Mouse (Mus musculus) hindbrain, embryonic 12.5 days (tissue): ENCODE results near the gene Dnaja1. TPM values are rescaled to one million over a fixed set of nuclear protein-coding genes. Genes with fewer than 3 reads are reported as not detected.
A peak's percentile ranks its signal among the peaks of the same experiment; 100 is the strongest.

Source experiments
- ATAC-seq: fragments of 200-750 bp; cut with Nextera tagmentation; 2 replicates; pipeline ENCODE4 v1.8.0; 2017; ENCODE audit warnings: moderate TSS enrichment; ENCODE audit not compliant: low FRiP score
- H3K27ac ChIP-seq: fragments of 300-500 bp; sonication (generic); 2 replicates; pipeline ENCODE4 v1.5.1; 2016; ENCODE audit warnings: mild to moderate bottlenecking
- H3K27me3 ChIP-seq: fragments of 300-500 bp; sonication (generic); 2 replicates; pipeline ENCODE4 v1.6.1; 2016; ENCODE audit warnings: mild to moderate bottlenecking
- H3K36me3 ChIP-seq: fragments of 300-500 bp; sonication (generic); 2 replicates; pipeline ENCODE4 v1.6.1; 2016; ENCODE audit warnings: mild to moderate bottlenecking
- H3K4me1 ChIP-seq: fragments of 300-500 bp; sonication (generic); 2 replicates; pipeline ENCODE4 v1.6.1; 2016
- H3K4me2 ChIP-seq: fragments of 300-500 bp; sonication (generic); replicated peaks from 2 replicates; pipeline ENCODE4 v1.6.1; 2016; ENCODE audit warnings: mild to moderate bottlenecking
- H3K4me3 ChIP-seq: fragments of 300-500 bp; sonication (generic); 2 replicates; pipeline ENCODE4 v1.5.1; 2016; ENCODE audit warnings: mild to moderate bottlenecking
- H3K9ac ChIP-seq: fragments of 300-500 bp; sonication (generic); 2 replicates; pipeline ENCODE4 v1.6.1; 2016; ENCODE audit warnings: mild to moderate bottlenecking, moderate library complexity
- H3K9me3 ChIP-seq: fragments of 300-500 bp; sonication (generic); replicated peaks from 2 replicates; pipeline ENCODE4 v1.6.1; 2016; ENCODE audit warnings: mild to moderate bottlenecking
- WGBS: fragments of 180-500 bp; shearing (Covaris S2); methylation state at CpG from one replicate; pipeline ENCODE4 v1.1.7; 2016; 5-methylcytosine and 5-hydroxymethylcytosine counted together
- polyA plus RNA-seq: library from polyadenylated mRNA; unstranded; fragments of >200 nt; fragmentation: Nextera tagmentation; extraction: Ambion mirVana; gene quantifications from 2 replicates; pipeline ENCODE4 v1.2.1, GENCODE M21; 2016

The Dnaja1 gene
- polyA plus RNA-seq: 654 and 704 TPM in 2 replicates

DNA sequence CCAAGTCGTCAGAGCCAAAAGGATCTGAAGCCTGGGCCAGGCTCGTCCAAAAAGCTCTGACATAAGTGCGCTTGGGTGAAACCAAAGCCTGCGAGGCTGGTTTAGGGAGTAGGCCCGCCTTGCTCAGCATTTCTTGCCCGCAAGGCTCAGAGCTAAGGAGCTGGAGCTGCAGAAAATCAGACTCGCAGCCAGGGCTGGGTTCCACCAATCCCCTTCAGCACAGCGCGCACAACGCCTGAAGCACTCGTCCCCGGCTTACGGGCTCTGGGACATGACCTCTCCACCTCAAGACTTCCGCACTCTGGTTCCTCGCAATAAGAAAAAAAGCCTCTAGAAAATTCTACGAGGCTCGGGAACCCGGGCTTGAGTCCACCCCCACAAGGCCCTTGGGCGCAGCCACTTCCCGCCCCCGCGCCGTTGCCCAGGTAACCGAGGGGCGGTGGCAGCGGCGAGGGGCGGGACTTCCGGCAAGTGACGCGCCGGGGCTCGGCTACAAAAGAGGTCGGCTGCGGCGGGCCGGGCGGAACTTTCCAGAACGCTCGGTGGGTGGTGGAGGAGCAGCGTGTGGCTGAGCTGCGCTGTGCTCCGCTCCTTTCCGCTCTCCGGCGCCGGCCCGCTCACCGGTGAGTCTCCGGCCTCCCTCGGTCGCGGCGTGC is at the start of gene Dnaja1:
Gene Dnaja1 (plus strand): TSS at position 140 of the 656 bp plus-strand sequence.
- Histone ChIP-seq H3K36me3 (peaks cover 25% of the 10 kb centered on the region), H3K9me3 (no peaks in the 10 kb centered on the region), H3K27me3 (no peaks in the 10 kb centered on the region), H3K4me1 (peaks cover 40% of the 10 kb centered on the region), H3K9ac (peak within 1 kb of the TSS; percentile 99), H3K4me3 (peak within 1 kb of the TSS; percentile 94), H3K27ac (peak within 1 kb of the TSS; percentile 100), H3K4me2 (peak within 1 kb of the TSS; percentile 78)
- ATAC-seq: peak; percentile 94
- WGBS: under 1% methylated on average over 41 of the region's 54 CpGs

DNA sequence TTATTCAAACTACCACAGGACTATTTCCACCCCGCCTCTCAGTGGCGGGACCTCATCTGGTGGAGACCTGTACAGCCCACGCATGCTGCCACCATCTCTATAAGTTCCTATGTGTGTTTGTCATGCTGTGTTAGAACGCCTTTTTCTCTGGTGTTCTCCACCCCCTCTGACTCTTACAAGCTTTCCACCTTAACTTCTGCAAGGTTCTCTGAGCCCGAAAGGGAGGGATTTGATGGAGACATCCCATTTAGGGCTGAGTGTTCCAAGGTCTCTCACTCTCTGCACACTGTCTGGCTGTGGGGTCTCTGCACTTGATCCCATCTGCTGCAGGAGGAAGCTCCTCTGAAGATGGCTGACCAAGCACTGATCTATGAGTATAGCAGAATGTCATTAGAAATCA is 48.4 kb upstream of the Dnaja1 start:
- no peak overlapping the region for H3K4me2 ChIP-seq
- no peak for ATAC-seq
- H3K4me1 ChIP-seq: peaks cover 7% of the 10 kb centered on the region; the same call in 1 of the 2 replicates
- H3K27me3 ChIP-seq: no peaks in the 10 kb centered on the region
- WGBS: 93% methylated on average over 5 of the region's 5 CpGs
- H3K36me3 ChIP-seq: no peaks in the 10 kb centered on the region
- H3K9ac ChIP-seq: no peak overlapping the region
- no peak overlapping the region for H3K4me3 ChIP-seq
- H3K27ac ChIP-seq: no peak overlapping the region
- no peaks in the 10 kb centered on the region for H3K9me3 ChIP-seq

DNA sequence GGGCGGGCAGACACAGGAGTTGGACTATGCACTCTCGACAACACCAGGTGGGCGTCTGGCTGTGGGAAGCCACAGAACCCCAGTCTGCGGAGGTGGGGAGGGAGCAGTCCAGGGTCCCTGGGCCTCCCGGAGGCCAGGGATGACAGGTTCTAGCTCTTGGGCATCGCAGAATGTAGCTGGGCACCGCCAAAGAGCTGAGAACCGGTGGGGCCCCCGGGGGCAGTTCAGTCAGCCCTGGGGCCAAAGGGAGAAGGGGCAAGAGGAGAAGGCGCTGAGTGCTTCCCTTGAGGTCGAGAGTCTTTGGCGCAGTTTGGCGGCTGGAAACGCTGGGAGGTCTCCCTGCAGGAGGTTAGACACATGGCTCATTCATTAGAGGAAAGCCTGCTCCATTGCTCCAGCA is 45.6 kb upstream of the Dnaja1 start:
- no peak overlapping the region for H3K9ac ChIP-seq
- no peak overlapping the region for H3K27ac ChIP-seq
- H3K9me3 ChIP-seq: no peaks in the 10 kb centered on the region
- peaks cover 7% of the 10 kb centered on the region; the same call in 1 of the 2 replicates for H3K4me1 ChIP-seq
- ATAC-seq: no peak
- 18% methylated on average over 14 of the region's 14 CpGs for WGBS
- no peaks in the 10 kb centered on the region for H3K27me3 ChIP-seq
- peak overlapping the region; percentile 31 for H3K4me2 ChIP-seq
- H3K36me3 ChIP-seq: no peaks in the 10 kb centered on the region
- no peak overlapping the region for H3K4me3 ChIP-seq

DNA sequence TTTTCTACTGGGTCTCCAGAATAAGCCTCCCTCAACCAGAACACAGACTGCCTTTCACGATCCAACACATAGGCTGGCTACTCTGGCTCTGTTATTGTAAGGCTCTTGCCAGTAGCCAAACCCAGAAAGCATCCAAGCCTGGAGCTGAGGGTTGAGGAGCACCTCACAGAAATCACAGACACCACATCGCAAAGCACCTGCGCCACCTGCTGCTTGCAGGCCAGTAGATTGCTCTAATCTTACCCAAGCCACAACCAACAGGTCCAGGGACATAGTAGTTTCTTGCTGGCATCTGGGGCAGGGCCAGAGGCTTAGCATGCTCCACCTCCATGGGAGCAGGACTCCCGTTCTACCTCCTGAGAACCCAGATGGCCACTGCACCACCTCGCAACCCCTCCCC is 44.8 kb upstream of the Dnaja1 start:
- Histone ChIP-seq H3K4me3 (no peak overlapping the region), H3K4me2 (no peak overlapping the region), H3K4me1 (peaks cover 7% of the 10 kb centered on the region; the same call in 1 of the 2 replicates), H3K9ac (no peak overlapping the region), H3K36me3 (no peaks in the 10 kb centered on the region), H3K9me3 (no peaks in the 10 kb centered on the region), H3K27me3 (no peaks in the 10 kb centered on the region), H3K27ac (no peak overlapping the region)
- no peak for ATAC-seq
- 41% methylated on average over 5 of the region's 5 CpGs for WGBS

DNA sequence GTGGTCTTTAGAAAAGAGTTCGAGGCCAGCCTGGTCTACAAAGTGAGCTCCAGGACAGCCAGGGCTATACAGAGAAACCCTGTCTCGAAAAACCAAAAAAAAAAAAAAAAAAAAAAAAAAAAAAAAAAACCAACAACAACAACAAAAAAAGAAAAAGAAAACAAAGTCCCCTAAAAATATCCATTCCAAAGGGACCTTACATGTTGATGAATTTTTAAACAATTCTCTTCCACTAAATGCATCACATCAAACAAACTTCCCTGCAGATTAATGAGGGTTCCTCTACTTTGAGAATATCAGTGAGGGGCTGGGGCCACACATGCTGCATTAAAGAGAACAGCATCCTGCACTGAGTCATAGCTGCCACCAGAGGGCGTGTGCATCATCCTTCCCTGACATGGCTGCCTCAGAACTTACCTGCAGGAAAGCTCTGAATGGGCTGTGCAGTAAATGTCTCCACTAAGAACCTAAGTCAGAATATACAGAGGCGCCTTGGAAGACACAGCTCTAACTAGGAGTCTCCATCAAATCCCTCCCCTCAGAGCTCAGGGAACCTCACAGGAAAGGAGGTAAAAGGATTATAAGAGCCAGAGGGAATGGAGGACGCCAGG is 41.6 kb upstream of the Dnaja1 start:
- ATAC-seq: no peak

DNA sequence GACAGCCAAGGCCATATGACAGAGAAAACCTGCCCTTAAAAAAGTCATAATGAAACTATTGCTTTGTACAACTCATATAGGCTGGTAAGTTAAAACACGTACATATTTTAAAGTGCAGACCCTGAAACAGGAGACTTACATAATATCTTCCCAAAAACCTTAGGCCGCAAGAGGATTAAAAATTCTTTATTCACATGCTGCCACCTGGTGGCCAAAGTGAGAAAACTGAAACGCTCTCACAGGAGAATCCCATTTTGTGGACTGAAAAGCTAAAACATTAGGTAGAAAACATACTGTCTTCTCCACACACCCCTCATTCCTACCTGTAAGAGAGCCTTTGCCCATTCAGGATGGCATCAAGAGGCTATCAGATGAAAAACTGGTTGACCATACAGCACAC is 40.0 kb upstream of the Dnaja1 start:
- ATAC-seq: 0 out of 2 replicates have a peak, but pooled peaks have one; percentile 12
- peaks cover 19% of the 10 kb centered on the region for H3K36me3 ChIP-seq
- H3K4me1 ChIP-seq: peaks cover under 1% of the 10 kb centered on the region; the same call in 1 of the 2 replicates
- no peak overlapping the region for H3K4me3 ChIP-seq
- no peak overlapping the region for H3K9ac ChIP-seq
- WGBS: 21% methylated on average over 3 of the region's 3 CpGs
- H3K9me3 ChIP-seq: no peaks in the 10 kb centered on the region
- H3K27me3 ChIP-seq: no peaks in the 10 kb centered on the region
- H3K4me2 ChIP-seq: no peak overlapping the region
- H3K27ac ChIP-seq: no peak overlapping the region

More for the DNA sequence above, 41.6 kb upstream of the Dnaja1 start:
- 54% methylated on average over 5 of the region's 5 CpGs for WGBS
- Histone ChIP-seq H3K4me3 (no peak overlapping the region), H3K27me3 (no peaks in the 10 kb centered on the region), H3K27ac (no peak overlapping the region), H3K4me2 (no peak overlapping the region), H3K4me1 (peaks cover 7% of the 10 kb centered on the region; the same call in 1 of the 2 replicates), H3K9me3 (no peaks in the 10 kb centered on the region), H3K36me3 (peaks cover 5% of the 10 kb centered on the region), H3K9ac (no peak overlapping the region)

DNA sequence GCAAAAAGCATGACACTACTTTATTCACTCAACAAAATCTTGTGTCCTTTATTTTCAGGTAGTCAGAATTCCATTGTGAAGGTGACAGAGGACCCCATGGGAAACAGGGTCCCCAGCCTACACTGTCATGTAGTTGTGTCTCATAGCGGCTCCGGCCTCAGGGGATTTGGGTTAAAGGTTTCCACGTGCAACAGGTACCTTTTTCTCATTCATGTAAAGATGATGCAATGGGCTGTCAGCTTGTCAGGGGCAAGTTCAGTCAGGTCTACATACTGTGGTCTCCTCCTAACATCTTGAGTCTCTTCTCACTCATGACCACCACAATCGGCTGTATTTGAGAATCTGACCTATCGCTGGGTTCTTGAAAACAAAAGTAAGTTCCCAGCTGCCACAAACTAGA is 39.6 kb upstream of the Dnaja1 start:
- Histone ChIP-seq H3K4me3 (no peak overlapping the region), H3K9ac (no peak overlapping the region), H3K27me3 (no peaks in the 10 kb centered on the region), H3K27ac (no peak overlapping the region), H3K4me2 (no peak overlapping the region), H3K4me1 (no peaks in the 10 kb centered on the region), H3K9me3 (no peaks in the 10 kb centered on the region), H3K36me3 (peaks cover 21% of the 10 kb centered on the region)
- 90% methylated on average over 5 of the region's 5 CpGs for WGBS
- 0 out of 2 replicates have a peak, but pooled peaks have one; percentile 27 for ATAC-seq

DNA sequence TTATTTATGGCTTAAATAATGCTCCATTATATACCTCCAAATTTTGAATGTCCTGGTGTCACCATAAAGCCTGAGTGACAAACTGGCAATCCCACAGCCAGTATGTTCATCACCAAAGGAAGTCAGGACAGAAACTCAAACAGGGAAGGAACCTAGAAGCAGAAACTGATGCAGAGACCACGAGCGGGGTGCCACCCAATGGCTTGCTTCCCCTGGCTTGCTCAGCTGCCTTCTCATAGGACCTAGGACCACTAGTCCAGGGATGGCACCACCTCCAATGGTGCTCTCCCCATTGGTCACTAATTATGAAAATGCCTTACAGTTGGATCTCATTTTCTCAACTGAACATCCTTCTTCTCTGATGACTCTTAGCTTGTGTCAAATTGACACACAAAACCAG is 38.6 kb upstream of the Dnaja1 start:
- H3K4me3 ChIP-seq: no peak overlapping the region
- H3K4me2 ChIP-seq: no peak overlapping the region
- no peak overlapping the region for H3K9ac ChIP-seq
- H3K9me3 ChIP-seq: no peaks in the 10 kb centered on the region
- no peak for ATAC-seq
- H3K36me3 ChIP-seq: peaks cover 29% of the 10 kb centered on the region
- no peak overlapping the region for H3K27ac ChIP-seq
- H3K27me3 ChIP-seq: no peaks in the 10 kb centered on the region
- no peaks in the 10 kb centered on the region for H3K4me1 ChIP-seq
- 84% methylated on average over 2 of the region's 2 CpGs for whole genome bisulfite sequencing

DNA sequence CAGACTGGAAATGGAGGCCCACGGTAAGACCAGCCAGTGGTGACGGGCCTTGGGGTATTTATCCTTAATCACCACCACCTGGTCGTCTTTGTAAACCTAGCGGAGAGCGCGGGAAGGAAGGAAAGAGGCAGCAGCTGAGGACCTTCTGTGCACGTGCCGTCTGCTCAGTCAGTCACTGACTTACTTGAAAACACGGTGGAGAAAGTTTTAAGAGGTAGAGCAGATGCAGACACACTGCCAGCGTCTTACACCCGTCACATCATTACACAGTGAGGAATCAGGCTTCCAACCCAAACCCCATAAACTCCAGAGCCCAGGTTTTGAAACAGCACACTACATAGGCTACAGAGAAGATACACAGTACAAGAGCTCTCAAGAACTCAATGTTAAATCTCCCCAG is 30.9 kb upstream of the Dnaja1 start:
- 86% methylated on average over 11 of the region's 11 CpGs for WGBS
- H3K27ac ChIP-seq: no peak overlapping the region
- no peaks in the 10 kb centered on the region for H3K4me1 ChIP-seq
- no peak overlapping the region for H3K4me2 ChIP-seq
- no peak for ATAC-seq
- H3K4me3 ChIP-seq: no peak overlapping the region
- no peaks in the 10 kb centered on the region for H3K27me3 ChIP-seq
- H3K36me3 ChIP-seq: peaks cover 76% of the 10 kb centered on the region
- no peaks in the 10 kb centered on the region for H3K9me3 ChIP-seq
- H3K9ac ChIP-seq: no peak overlapping the region

DNA sequence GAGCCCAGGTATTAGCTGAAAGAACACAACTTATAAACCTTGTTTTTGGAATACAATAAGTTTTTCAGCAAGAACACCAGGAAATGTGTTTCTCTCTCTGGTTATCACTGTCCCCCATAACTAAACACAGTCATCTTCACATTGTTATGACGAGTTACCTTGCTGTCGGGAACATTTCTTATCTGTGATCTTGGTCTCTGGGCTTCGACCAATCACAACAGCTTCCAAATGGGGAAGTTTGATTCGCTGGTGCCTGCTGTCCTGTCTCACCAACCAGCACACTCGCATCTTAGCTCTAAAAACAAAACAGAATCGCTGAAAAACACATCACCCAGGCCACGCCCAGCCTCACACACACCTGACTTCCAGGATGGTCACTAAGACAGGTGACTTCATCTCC is 24.9 kb upstream of the Dnaja1 start:
- H3K4me2 ChIP-seq: no peak overlapping the region
- no peak overlapping the region for H3K27ac ChIP-seq
- H3K36me3 ChIP-seq: peaks cover 43% of the 10 kb centered on the region
- WGBS: 87% methylated on average over 7 of the region's 7 CpGs
- no peak overlapping the region for H3K4me3 ChIP-seq
- ATAC-seq: no peak
- peaks cover 8% of the 10 kb centered on the region for H3K4me1 ChIP-seq
- H3K9me3 ChIP-seq: no peaks in the 10 kb centered on the region
- no peaks in the 10 kb centered on the region for H3K27me3 ChIP-seq
- no peak overlapping the region for H3K9ac ChIP-seq

DNA sequence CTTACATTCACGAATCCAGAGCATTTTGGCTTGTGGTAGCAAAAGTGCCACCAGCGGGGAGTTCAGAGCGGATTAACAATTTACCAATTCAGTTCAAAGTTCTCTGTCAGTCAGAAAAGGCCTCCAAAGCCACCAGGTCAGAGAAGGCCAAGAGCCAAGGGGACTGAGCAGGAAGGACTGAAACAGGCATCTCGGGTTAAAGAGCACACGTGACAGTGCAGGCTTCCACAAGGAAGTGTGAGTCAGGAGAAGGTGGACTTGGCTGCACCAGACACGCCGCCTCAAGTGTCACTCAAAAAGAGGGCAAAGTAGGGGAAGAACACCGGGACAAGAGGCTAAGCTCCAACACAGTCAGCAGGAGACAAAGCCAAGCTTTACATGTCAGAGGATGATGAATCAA is 21.7 kb upstream of the Dnaja1 start:
- ATAC-seq: no peak
- no peak overlapping the region for H3K27ac ChIP-seq
- no peak overlapping the region for H3K9ac ChIP-seq
- WGBS: 83% methylated on average over 8 of the region's 8 CpGs
- H3K4me1 ChIP-seq: peaks cover 20% of the 10 kb centered on the region
- H3K36me3 ChIP-seq: peaks cover 14% of the 10 kb centered on the region
- no peak overlapping the region for H3K4me2 ChIP-seq
- no peaks in the 10 kb centered on the region for H3K9me3 ChIP-seq
- no peaks in the 10 kb centered on the region for H3K27me3 ChIP-seq
- H3K4me3 ChIP-seq: no peak overlapping the region

DNA sequence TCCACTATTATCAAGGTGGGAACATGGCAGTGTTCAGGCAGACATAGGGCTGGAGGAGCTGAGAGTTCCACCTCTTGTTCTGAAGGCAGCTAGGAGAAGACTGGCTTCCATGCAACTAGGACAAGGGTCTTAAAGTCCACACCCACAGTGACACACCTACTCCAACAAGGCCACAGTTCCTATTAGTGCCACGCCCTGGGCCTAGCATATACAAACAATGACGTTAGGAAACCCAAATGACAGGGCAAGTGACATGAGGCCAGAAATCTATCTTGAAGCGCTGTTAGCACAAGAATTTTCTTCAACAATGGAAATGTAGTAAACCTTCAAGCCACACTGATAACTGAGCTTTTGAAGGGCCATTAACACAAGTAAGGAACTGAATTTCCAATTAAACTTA is 20.2 kb upstream of the Dnaja1 start:
- H3K4me3 ChIP-seq: peak overlapping the region; percentile 56
- WGBS: 89% methylated on average over 3 of the region's 3 CpGs
- no peak overlapping the region for H3K27ac ChIP-seq
- no peaks in the 10 kb centered on the region for H3K9me3 ChIP-seq
- H3K4me1 ChIP-seq: peaks cover 20% of the 10 kb centered on the region
- ATAC-seq: no peak
- H3K4me2 ChIP-seq: peak overlapping the region; percentile 72
- H3K36me3 ChIP-seq: 0 out of 2 replicates have a peak, but pooled peaks cover under 1% of the 10 kb centered on the region
- H3K9ac ChIP-seq: peak overlapping the region; percentile 70
- H3K27me3 ChIP-seq: no peaks in the 10 kb centered on the region
